ENCODE assay signal across 14 mouse cellular contexts in the genomic region with DNA sequence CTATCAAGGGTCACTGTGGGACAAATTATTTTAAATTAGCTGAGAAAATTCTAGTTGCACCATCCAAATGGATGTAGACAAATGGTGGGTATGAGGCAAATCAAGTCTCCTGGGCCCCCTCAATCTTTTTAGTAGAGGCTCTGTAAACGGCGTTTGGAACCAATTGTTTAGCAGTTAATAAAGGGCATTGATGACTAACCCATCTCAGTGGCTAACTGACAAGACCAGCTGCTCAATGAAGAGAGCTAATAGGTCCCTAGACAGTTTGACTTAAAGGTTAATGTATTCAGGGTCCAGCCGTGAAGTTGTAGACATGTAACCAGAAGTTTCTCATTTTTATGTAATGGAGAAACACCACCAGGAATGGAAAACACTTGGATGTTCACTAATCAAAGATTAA.
"Had no signal": no experiment of that assay in that cellular context is flagged by ENCODE, and none has a peak within 500 bp of the region (broad histone marks: within the 10 kb centered on the region; RNA-seq: fewer than 3 reads in every experiment).

No protein-coding gene starts in this region.

- H3K9ac ChIP-seq: limb, embryonic 15.5 days; liver, embryonic 12.5 days; lung, embryonic 14.5 days; midbrain, embryonic 15.5 days had no signal

- H3K4me2 ChIP-seq: limb, embryonic 15.5 days; liver, embryonic 12.5 days; lung, embryonic 14.5 days; midbrain, embryonic 15.5 days had no signal

- DNase-seq: kidney, adult 11 months; kidney, adult 9 months; kidney, postnatal 36 days; layer of hippocampus, adult 9-11 months; layer of hippocampus, postnatal 36 days; lung, embryonic 14.5 days; lung, postnatal 10 days; lung, postnatal 4 days; thymus, adult 18-20 months; thymus, postnatal 14 days had no signal

- ATAC-seq: liver, embryonic 12.5 days; midbrain, embryonic 15.5 days had no signal

- H3K4me3 ChIP-seq: limb, embryonic 15.5 days; liver, embryonic 12.5 days; midbrain, embryonic 15.5 days had no signal

- H3K9me3 ChIP-seq: limb, embryonic 15.5 days; liver, embryonic 12.5 days; midbrain, embryonic 15.5 days had no signal

- H3K27me3 ChIP-seq: limb, embryonic 15.5 days; liver, embryonic 12.5 days; midbrain, embryonic 15.5 days had no signal

- H3K36me3 ChIP-seq: limb, embryonic 15.5 days; liver, embryonic 12.5 days; midbrain, embryonic 15.5 days had no signal

- H3K27ac ChIP-seq: kidney, postnatal 0 days; limb, embryonic 15.5 days; liver, embryonic 12.5 days; midbrain, embryonic 15.5 days had no signal

- H3K4me1 ChIP-seq: limb, embryonic 15.5 days; liver, embryonic 12.5 days; midbrain, embryonic 15.5 days had no signal
